Mouse (Mus musculus) frontal cortex, adult 2 months (tissue): ENCODE measurements around the gene Hoxa5. TPM values are rescaled to one million over a fixed set of nuclear protein-coding genes. Genes with fewer than 3 reads are reported as not detected.
A peak's percentile ranks its signal among the peaks of the same experiment; 100 is the strongest.

ENCODE experiments used
- DNase-seq, 2 experiments: peaks; one replicate each; pipeline ENCODE4 v3.0.0; 2022; ENCODE audit warnings: low spot score in 1 of 2; ENCODE audit errors: extremely low spot score in 1 of 2
- polyA plus RNA-seq: library from polyadenylated mRNA; depleted of rRNA; stranded (reverse); fragments of >200 nt; gene quantifications from 2 replicates; pipeline ENCODE4 v1.2.3, GENCODE M21; 2012

Hoxa5 gene
- polyA plus RNA-seq, 1 experiment = not detected

- no peak for DNase-seq
These were observed 11.6 kb upstream of the Hoxa5 start for GRCm38 (mm10) chr6:52215771-52216535.

- DNase-seq = no peak
These were observed 10.7 kb upstream of the Hoxa5 start for GRCm38 (mm10) chr6:52215070-52215469.

- DNase-seq = no peak
These were observed 9.9 kb upstream of the Hoxa5 start for GRCm38 (mm10) chr6:52214271-52214670.

GRCm38 (mm10) chr6:52213119-52213986 lies 9.0 kb upstream of the Hoxa5 start, which contains the start of the genes Hoxa3 and Gm28308:
Hoxa3 (minus strand) TSS chr6:52213336.
Gm28308 (minus strand) TSS chr6:52213339.
- DNase-seq = no peak

- no peak for DNase-seq
These were observed 8.2 kb upstream of the Hoxa5 start for GRCm38 (mm10) chr6:52212556-52213118.

GRCm38 (mm10) chr6:52211961-52212360 lies 7.6 kb upstream of the Hoxa5 start:
- DNase-seq = no peak

GRCm38 (mm10) chr6:52211170-52211935 lies 7.0 kb upstream of the Hoxa5 start:
- DNase-seq = peak in 1 of 2 experiments; percentile 52

GRCm38 (mm10) chr6:52209685-52210046 lies 5.3 kb upstream of the Hoxa5 start:
- DNase-seq = no peak

GRCm38 (mm10) chr6:52208868-52209684 lies 4.7 kb upstream of the Hoxa5 start:
- no peak for DNase-seq

GRCm38 (mm10) chr6:52208072-52208867 lies 3.9 kb upstream of the Hoxa5 start, which contains the start of gene Hoxa6:
Hoxa6 (minus strand) TSS chr6:52208722.
- DNase-seq = no peak

GRCm38 (mm10) chr6:52207684-52207976 lies 3.2 kb upstream of the Hoxa5 start:
- DNase-seq = no peak

- no peak for DNase-seq
These were observed 2.7 kb upstream of the Hoxa5 start for GRCm38 (mm10) chr6:52206882-52207683.

- DNase-seq = no peak
These were observed 1.5 kb upstream of the Hoxa5 start for GRCm38 (mm10) chr6:52205638-52206621.

GRCm38 (mm10) chr6:52205221-52205620 lies 834 bp upstream of the Hoxa5 start:
- no peak for DNase-seq

GRCm38 (mm10) chr6:52203371-52204049 lies 877 bp downstream of the Hoxa5 start:
- no peak for DNase-seq

GRCm38 (mm10) chr6:52203121-52203370 lies 1.3 kb downstream of the Hoxa5 start:
- DNase-seq = no peak
